Mouse (Mus musculus): Measurements from ENCODE around the gene Myadml2.

The Myadml2 gene

DNA sequence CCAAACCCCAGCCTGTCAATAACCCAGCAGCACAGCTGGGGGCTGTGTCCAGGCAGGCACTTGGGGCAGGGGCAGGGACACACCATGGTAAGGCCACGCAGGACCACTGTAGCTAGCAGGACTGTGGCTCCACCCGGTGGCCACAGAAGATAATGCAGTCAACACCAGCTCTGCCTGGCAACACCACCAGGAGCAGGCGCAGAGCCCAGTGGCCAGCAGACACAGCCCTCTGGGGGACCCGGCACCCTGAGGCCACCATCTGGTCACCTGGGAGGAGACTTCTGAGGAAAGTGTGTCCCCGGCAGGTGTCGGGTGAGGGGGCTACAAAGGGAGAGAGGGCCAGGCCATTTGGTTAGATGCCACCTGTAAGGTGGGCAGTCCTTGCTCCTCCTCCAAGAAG lies 35.2 kb downstream of the Myadml2 start:
- in situ Hi-C loops (cut with MseI, MboI): no loop called here

DNA sequence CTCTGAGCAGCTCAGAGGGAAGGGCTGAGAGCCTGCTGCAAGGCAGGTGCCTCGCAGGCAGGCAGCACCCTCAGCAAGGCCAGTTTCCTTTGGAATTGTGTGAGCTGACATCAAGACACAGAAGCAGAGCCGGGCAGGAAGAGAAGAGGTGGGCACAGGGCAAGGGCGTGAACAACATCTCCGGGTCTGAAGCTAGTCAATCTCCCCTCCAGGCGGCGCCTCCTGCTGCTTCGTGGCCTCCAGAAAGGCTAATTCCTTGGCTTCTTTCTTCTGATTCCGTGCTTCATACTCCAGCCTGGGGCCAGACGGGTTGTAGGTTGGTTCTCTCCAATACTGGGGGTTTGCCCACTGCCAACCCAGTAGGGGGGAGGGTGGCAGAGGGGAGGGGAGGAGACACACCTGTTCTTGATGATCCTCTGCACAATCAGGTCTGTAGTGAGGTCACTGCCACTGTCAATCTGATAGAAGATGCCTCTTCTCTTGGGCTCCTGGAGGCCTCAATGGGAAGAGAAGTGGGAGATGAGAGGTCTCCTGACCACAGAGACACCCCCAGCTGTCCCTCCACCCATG lies 37.4 kb downstream of the Myadml2 start:
- in situ Hi-C loops (cut with MseI, MboI): no loop called here

DNA sequence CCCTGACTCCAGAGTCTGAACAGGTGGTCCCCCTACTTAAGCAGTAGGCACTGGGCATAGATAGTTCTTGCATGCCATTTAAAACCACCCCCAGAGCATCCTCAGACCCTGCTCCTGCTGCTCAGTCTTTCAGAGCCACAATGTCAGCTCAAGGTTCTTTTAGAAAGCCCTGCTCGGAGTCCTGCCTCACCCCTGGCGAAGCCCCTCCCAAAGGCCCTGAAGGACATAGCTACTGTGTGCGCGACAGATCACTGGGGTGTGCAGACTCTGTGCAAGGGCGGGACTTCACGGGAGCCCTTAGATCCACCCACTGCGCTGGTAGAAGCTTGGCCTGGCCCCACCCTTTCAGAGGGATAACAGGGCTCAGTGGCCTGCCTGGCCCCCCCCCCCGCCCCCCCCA lies 38.7 kb downstream of the Myadml2 start:
- in situ Hi-C loops (cut with MseI, MboI): no loop called here

DNA sequence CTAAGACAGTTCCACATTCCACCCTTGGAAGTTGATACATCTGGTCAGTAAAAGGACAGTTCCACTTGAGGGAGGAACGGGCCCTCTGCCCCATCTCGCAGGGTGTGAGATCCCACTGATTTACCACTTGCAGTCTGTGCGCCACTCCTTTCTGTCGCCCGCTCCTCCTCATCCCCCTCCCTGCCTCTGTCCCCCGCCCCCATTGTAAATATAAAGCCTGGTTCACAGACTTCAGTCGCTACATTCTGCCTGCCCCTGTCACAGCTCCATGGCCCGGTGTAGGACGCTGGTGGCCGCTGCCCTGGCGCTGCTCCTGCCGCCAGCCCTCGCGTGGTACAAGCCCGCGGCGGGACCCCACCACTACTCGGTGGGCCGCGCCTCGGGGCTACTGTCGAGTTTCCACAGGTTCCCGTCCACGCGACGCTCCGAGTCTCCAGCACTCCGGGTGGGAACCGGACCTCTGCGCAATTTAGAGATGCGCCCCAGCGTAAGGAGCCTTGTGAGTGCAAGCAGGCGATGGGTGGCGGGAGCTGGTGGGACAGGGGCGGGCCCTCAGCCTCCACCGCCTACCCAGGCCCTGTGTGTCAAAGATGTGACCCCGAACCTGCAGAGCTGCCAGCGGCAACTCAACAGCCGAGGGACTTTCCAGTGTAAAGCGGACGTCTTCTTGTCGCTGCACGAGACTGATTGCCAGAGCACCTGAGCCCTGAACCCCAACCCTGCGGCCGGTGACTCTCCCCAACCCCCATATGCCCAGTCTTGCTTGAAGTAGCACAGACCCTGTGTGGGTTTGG lies 39.5 kb downstream of the Myadml2 start, which contains the start of gene Npb:
Npb (plus strand) TSS at position 237 of the 794 bp plus-strand sequence.
- in situ Hi-C loops (cut with MseI, MboI): no loop called here

DNA sequence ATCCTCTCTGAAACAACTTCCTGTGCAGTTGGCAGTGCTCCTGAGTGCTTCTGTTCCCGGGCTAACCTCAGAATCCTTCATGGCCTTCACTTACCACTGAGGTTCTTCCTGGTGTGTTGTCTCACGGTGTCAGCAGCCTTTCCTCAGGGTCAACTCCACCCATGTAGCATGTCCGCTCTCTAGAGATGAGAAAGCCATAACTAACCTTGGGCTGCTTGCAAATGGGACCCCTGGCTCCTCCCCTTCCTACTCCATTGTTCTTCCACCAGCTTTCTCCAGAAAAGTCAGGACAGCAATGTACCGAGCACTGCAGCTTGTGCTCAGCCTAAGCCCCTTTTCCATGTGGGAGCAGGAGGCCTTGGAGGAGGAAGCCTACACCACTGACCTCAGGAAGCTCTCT lies 41.2 kb downstream of the Myadml2 start:
- in situ Hi-C loops (cut with MseI, MboI): no loop called here

DNA sequence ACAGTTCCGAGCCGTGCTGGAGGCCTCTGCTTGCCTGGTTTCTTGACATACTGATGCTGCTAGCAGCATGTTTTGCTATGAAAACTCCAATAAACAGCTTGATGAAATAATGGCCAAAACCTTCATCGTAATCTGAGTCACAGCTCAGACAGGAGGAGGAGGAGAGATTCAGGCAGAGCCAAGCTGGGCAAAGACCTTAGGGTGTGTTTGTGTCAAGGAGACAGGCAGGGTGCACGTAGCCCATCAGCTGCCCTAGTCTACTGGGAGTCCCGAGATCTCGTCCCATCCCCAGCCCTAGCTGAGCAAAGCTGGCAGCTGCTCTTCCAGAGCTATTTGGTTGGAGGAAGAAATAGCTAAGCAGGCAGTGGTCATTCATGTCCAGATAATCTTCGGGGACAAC lies 42.3 kb downstream of the Myadml2 start:
- in situ Hi-C loops (cut with MseI, MboI): no loop called here

DNA sequence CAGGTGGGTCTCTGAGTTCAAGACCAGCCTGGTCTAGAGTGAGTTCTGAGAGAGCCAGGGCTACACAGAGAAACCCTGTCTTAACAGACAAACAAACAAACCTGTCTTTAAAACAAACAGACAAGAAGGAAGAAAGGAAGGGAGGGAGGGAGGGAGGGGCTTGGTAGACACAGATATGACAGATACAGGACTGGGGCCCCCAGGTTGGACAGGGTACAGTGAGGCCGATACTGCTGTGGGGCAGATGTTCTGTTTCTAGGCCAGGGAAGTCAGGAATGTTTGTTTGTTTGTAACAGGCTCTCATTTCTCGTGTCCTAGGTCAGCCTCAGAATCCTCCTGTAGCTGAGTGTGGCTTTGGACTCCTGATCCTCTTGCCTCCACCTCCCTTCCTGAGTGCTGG lies 44.4 kb downstream of the Myadml2 start:
- in situ Hi-C loops (cut with MseI, MboI): no loop called here

DNA sequence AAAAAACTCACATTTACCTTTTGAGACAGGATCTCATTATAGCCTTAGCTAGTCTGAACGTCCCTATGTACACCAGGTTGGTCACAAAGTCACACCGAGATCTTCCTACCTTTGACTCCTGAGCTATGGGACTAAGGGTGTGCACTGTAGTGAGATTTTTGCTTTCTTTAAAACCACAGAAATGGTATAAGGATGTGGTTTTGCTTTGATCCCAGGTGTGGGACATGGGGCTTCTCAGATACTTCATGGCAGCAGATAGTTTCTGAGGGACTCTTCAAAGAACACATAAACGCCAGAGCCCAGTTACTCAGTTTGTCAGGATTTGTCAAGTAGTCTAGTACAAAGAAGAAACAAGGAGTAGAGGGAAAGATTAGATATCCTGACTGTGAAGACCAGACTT lies 47.2 kb downstream of the Myadml2 start:
- in situ Hi-C loops (cut with MseI, MboI): no loop called here

DNA sequence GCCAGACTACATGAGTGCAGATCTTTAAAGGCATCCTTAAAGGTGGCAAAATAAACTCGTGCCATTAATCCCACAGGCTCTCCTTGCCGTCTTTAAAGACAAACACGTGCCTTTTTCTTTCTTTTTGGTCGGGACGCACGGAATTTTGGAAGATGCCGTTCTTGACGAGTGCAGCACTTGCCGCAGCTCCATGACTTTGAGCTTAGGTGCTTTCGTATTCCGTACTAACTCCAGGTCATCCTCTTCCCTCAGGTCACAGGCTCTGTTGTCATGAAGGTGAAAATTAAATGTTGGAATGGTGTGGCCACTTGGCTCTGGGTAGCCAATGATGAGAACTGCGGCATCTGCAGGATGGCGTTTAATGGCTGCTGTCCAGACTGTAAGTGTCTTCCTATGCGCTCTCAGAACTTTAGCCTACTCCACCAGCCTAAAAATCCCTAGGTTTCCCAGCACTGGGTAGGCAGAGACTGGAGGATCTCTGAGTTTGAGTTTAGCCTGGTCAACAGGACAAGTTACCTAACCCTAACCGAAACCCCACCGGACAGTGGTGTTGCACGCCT lies 48.9 kb downstream of the Myadml2 start:
- in situ Hi-C loops (cut with MseI, MboI): no loop called here

DNA sequence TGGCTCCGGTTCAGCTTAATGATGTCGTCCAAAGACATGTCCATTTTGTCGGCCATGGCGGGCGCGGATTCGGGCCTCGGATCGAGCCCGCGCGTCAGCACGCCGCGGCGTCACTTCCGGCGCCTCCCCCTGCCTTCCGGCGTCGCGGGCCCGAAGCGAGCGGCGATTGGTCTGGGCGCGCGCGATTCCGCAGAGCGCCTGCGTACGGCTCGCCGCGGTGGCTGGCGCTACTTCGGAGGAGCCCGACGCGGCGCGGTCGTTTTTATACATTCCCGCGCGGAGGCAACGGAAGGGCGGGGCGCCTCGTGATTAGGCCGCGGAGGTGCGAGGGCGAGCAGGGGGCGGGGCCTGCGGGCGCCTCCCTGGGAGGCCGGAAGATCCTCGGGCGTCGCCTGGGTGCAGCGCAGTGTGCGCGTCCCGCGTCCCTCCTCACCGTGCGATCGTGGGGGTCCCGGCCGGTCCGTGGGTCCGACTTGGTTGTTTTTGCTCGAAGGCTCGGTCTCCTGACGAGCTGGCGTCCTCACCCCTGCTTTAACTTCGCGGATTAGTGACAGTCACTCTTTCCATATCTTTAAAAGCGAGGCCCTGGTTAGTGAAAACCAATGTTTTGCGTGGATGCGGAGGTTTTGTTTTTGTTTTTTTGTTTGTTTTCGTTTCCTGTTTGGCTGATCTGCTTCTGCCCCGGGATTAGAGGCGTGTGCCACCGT lies 49.5 kb downstream of the Myadml2 start, which contains the start of the genes Alyref and Anapc11:
Alyref (minus strand) TSS at position 83 of the 707 bp plus-strand sequence.
Anapc11 (plus strand) TSS at position 139 of the 707 bp plus-strand sequence.
- in situ Hi-C loops (cut with MseI, MboI): no loop called here

DNA sequence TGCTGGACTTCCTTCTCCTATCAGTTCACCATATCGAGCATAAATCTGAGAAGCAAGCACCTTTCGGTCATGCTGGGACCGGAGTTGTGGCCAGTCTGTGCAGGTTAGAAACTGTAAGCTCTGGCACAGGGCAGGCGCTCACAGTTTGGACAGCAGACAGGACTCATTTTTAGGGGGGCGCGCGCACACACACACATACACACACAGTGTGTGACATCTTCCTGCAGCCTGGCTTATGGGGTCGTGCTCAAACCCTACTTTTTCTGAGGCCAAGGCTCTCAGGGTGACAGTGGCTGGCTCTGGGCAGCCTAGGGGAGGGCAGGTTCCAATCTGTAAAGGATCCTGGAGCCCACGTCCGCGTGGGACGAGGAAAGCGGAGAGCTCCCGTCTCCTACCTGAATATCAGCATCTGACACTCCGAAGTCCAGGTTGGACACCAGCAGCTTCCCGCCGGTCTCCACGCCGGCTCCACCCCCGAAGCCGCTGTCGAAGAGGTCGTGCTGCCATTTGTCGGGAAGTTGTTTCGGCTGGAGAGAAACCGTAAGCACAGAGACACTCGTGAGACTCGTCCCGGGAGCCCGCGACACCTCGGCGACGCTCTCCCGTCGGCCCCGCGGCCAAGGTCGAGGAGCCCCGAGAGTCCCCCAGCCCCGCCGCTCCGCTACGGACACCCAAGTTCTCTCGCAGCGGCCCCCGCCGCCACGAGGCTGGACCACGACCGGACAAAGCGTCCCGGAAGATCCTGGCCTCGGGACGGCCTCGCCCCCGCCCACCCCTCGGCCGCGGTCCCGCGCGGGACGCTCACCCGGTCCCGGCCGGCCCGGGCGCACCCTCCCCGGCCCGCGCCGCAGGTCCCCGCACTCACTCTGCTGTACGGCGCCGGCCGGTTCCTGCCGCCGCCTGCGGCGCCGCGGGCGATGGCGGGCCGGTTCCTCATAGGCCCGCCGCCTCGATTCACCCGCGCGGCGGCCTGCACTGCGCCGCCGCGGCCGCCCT lies 50.4 kb downstream of the Myadml2 start:
- in situ Hi-C loops (cut with MseI, MboI): no loop called here
